Mouse (Mus musculus): Measurements from ENCODE around the gene Enkd1.

GRCm38 (mm10) chr8:105689256-105689982, 18.6 kb downstream of the Enkd1 start:
- TF ChIP-seq ZC3H11A (IDR thresholded peaks at IDR 0.05; ENCODE audit: low read depth, low read length) (no peak), NRF1 (IDR thresholded peaks at IDR 0.05; ENCODE audit: insufficient read depth, low read depth, low read length, poor library complexity, severe bottlenecking) (no peak), MAZ (IDR thresholded peaks at IDR 0.05; ENCODE audit: low read depth, low read length) (no peak), POLR2A (IDR thresholded peaks at IDR 0.05; ENCODE audit: control insufficient read depth in 1 of 2, insufficient read depth in 1 of 2, low read depth in 1 of 2, low read length in 2 of 2, poor library complexity in 1 of 2) (no peak), SIN3A (IDR thresholded peaks at IDR 0.05; ENCODE audit: low read length) (no peak), TAL1 (IDR thresholded peaks at IDR 0.05; ENCODE audit: low read length) (no peak)

Measured in MEL (cell line).